Mouse (Mus musculus) lung, adult 2 months (tissue): ENCODE results near the gene Ap1m2.

Experiments
- CTCF ChIP-seq: fragments of 200-500 bp; IDR thresholded peaks from 2 replicates; pipeline ENCODE4 v1.5.1; 2011; ENCODE audit warnings: mild to moderate bottlenecking, low read length, control low read depth; ENCODE audit not compliant: insufficient read depth
- POLR2A ChIP-seq: fragments of 200-500 bp; IDR thresholded peaks from 2 replicates; pipeline ENCODE4 v1.6.1; 2011; ENCODE audit warnings: low read depth, mild to moderate bottlenecking, control low read depth, low read length, borderline replicate concordance; ENCODE audit errors: extremely low read depth

- no peak for TF ChIP-seq POLR2A
- no peak for TF ChIP-seq CTCF
Measured at GRCm38 (mm10) chr9:21288404-21289336, 23.5 kb downstream of the Ap1m2 start.
